In the genomic region with DNA sequence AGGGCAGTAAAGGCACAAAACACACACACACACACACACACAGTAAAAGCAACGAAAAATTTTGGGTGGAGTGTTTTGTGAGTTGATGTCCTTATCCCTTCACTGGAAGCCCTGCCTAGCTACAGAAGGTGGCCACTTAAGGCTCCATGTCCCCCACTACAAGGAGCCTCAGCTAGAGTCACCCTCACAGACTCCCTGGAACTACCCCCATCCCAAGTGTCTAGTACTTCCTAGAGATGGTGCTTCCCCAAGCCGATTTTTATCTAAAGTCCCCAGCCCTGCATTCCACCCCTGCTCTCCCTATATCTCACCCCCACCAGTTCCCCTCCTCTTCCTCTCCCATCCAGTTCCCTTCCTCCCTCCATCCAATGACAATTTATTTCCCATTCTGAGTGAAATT, we compare ENCODE assay signal across 19 mouse cellular contexts. TPM values are rescaled to one million over a fixed set of nuclear protein-coding genes. Genes with fewer than 3 reads are reported as not detected.
DNase-seq lines count a peak whose midpoint lies in the region; ATAC-seq and TF ChIP-seq lines count a peak whose summit lies in the region.
"Had no signal": no experiment of that assay in that cellular context is flagged by ENCODE, and none has a peak within 500 bp of the region (broad histone marks: within the 10 kb centered on the region; RNA-seq: fewer than 3 reads in every experiment).

No protein-coding gene starts in this region.

- no peak for TF ChIP-seq POLR2A in kidney, adult 2 months (IDR thresholded peaks at IDR 0.05; ENCODE audit: low read depth, low read length)

- WGBS in liver, embryonic 12.5 days (ENCODE audit: insufficient replicate concordance), result 35% methylated on average over 2 of the region's 2 CpGs
- WGBS in kidney, adult 2 months, result 78% methylated on average over 2 of the region's 2 CpGs

- H3K4me2 ChIP-seq in liver, embryonic 12.5 days, result no peak overlapping the region
- H3K4me2 ChIP-seq: embryonic facial prominence, embryonic 12.5 days; forebrain, embryonic 13.5 days; forebrain, embryonic 15.5 days had no signal

- H3K27me3 ChIP-seq in liver, embryonic 12.5 days (replicated peaks), result no peaks in the 10 kb centered on the region
- no peaks in the 10 kb centered on the region for H3K27me3 ChIP-seq in kidney, adult 2 months (replicated peaks; ENCODE audit: control insufficient read depth, insufficient read depth, low read length)
- H3K27me3 ChIP-seq: embryonic facial prominence, embryonic 12.5 days; forebrain, embryonic 13.5 days; forebrain, embryonic 15.5 days; Patski had no signal

- no peak overlapping the region for H3K9ac ChIP-seq in liver, embryonic 12.5 days
- H3K9ac ChIP-seq: embryonic facial prominence, embryonic 12.5 days; forebrain, embryonic 13.5 days; forebrain, embryonic 15.5 days; forebrain, postnatal 0 days had no signal

- peak; percentile 21; the same call in 1 of the 2 replicates for ATAC-seq in liver, embryonic 12.5 days
- ATAC-seq: forebrain, embryonic 13.5 days; forebrain, embryonic 15.5 days; forebrain, postnatal 0 days; Patski had no signal

- DNase-seq in heart, adult 11 months, result peak; percentile 74
- no peak for DNase-seq in heart, adult 8-10 months (ENCODE audit: low spot score)
- DNase-seq in liver, result no peak
- DNase-seq in kidney, adult 2 months, result no peak
- DNase-seq: adrenal gland, adult 8-10 months; adrenal gland, postnatal 14 days; B cell, adult 2 months; cerebellum, adult 11-12 months; cerebellum, adult 2 months; cerebellum, adult 9-10 months; cerebellum, postnatal 10 days; cerebellum, postnatal 25 days; forebrain, postnatal 0 days had no signal

- no peak overlapping the region for H3K27ac ChIP-seq in liver, embryonic 12.5 days
- H3K27ac ChIP-seq in kidney, adult 2 months (ENCODE audit: insufficient read depth, low read depth, low read length), result no peak overlapping the region
- H3K27ac ChIP-seq: embryonic facial prominence, embryonic 10.5 days; embryonic facial prominence, embryonic 12.5 days; forebrain, embryonic 13.5 days; forebrain, embryonic 15.5 days had no signal

- TF ChIP-seq CTCF in kidney, adult 2 months (conservative IDR thresholded peaks at IDR 0.05; ENCODE audit: insufficient read depth, insufficient read length, low read depth, low read length), result no peak

- H3K36me3 ChIP-seq in liver, embryonic 12.5 days, result peaks cover 3% of the 10 kb centered on the region; the same call in 1 of the 2 replicates
- no peaks in the 10 kb centered on the region for H3K36me3 ChIP-seq in kidney, adult 2 months (ENCODE audit: control insufficient read depth, insufficient read depth, low read length)
- H3K36me3 ChIP-seq: embryonic facial prominence, embryonic 12.5 days; forebrain, embryonic 15.5 days had no signal

- H3K4me1 ChIP-seq in liver, embryonic 12.5 days, result peaks cover 15% of the 10 kb centered on the region
- H3K4me1 ChIP-seq in kidney, adult 2 months (ENCODE audit: control insufficient read depth, insufficient read depth, low read length), result peaks cover 1% of the 10 kb centered on the region; the same call in 1 of the 2 replicates
- H3K4me1 ChIP-seq: forebrain, embryonic 13.5 days; forebrain, embryonic 15.5 days had no signal

- H3K9me3 ChIP-seq in liver, embryonic 12.5 days (replicated peaks), result no peaks in the 10 kb centered on the region
- H3K9me3 ChIP-seq: embryonic facial prominence, embryonic 10.5 days; embryonic facial prominence, embryonic 12.5 days; forebrain, embryonic 13.5 days; forebrain, embryonic 15.5 days had no signal

- H3K4me3 ChIP-seq in liver, embryonic 12.5 days, result no peak overlapping the region
- H3K4me3 ChIP-seq in kidney, adult 2 months (ENCODE audit: insufficient read depth, low read depth, low read length), result no peak overlapping the region
- H3K4me3 ChIP-seq: embryonic facial prominence, embryonic 10.5 days; embryonic facial prominence, embryonic 12.5 days; forebrain, embryonic 13.5 days; forebrain, embryonic 15.5 days had no signal

RNA-seq across cellular contexts. Expression of a gene that starts 19.8 kb away (rescaled TPM):
- 10 to 100 TPM; 11.5 to 13.4 (median 12.8) TPM for total RNA-seq in heart, adult 8-10 months (2022)
- 11.9 and 12.7 TPM in 2 replicates for polyA plus RNA-seq in liver, embryonic 12.5 days (2016; fragmentation: Nextera tagmentation; extraction: Ambion mirVana)
- 37.6 and 46.0 TPM in 2 replicates for polyA plus RNA-seq in kidney, adult 2 months (2012; rRNA removed)

RNA-seq across cellular contexts. Expression of a gene that starts 47.3 kb away (rescaled TPM):
- 10 to 100 TPM; 33.9 to 36.9 (median 36.4) TPM for total RNA-seq in heart, adult 8-10 months (2022)
- polyA plus RNA-seq in liver, embryonic 12.5 days (2016; fragmentation: Nextera tagmentation; extraction: Ambion mirVana), result 5.4 and 5.7 TPM in 2 replicates
- polyA plus RNA-seq in kidney, adult 2 months (2012; rRNA removed), result 68.2 and 74.5 TPM in 2 replicates

Comparison
In these comparisons a context has a peak if more than half of its experiments do, and no peak if none do; other contexts are left out.
1. RNA of a gene that starts 47.3 kb away (polyA plus RNA-seq): 68.2 to 74.5 TPM in kidney, adult 2 months; 5.4 to 5.7 TPM in liver, embryonic 12.5 days; every median in the first group is over 10 times any median in the second.